Mouse (Mus musculus): ENCODE measurements around the gene 1700029P11Rik. TPM values are rescaled to one million over a fixed set of nuclear protein-coding genes. Genes with fewer than 3 reads are reported as not detected.
A peak's percentile ranks its signal among the peaks of the same experiment; 100 is the strongest.
"Not testable (repeated sequence)": the region's sequence is repeated elsewhere in the genome, so short reads cannot be mapped to it uniquely, and the experiment has no call there.

Gene 1700029P11Rik
- total RNA-seq, 1 experiment from 2014 or later: not detected

DNA sequence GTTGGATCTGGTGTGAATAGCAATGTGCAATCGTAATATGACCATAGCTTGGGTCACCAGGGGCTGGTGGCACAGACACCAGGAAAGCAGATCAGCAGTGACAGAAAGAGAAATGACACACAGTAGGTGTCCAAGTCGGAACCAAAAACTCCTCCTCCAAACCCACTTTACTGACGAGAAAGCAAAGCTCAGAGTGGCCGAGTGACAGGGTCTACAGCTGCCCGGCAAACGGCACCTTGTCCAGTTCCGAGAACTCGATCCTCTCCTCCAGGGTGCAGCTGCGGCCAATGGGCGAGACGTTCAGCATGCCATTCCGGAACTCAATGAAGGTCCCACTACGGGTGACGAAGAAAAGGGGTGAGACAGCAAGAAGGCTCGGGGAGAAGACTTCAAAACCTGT is 24.9 kb upstream of the 1700029P11Rik start:
- no peak for ATAC-seq (replicated peaks; ENCODE audit: low read depth, poor library complexity, severe bottlenecking)

DNA sequence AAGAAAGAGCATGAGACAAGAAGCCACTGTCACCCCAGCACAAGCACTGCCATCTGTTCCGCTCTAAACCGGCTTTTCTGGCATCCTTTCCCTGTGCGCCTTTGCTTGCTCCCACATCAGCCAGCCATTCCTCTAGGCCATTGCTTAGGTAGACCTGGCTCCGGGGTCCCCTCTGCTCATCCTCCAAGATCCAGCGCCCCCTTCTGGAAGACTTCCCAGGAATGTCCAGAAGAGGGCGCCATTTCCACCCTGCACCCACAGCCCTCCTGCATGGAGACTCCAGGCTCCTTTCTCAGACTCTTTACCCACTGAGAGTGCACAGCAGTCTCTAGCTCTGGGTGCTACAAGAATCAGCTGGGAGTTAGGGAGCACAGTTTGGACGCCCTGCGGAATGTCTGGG is 23.9 kb upstream of the 1700029P11Rik start:
- ATAC-seq (replicated peaks; ENCODE audit: low read depth, poor library complexity, severe bottlenecking): peak; percentile 40

DNA sequence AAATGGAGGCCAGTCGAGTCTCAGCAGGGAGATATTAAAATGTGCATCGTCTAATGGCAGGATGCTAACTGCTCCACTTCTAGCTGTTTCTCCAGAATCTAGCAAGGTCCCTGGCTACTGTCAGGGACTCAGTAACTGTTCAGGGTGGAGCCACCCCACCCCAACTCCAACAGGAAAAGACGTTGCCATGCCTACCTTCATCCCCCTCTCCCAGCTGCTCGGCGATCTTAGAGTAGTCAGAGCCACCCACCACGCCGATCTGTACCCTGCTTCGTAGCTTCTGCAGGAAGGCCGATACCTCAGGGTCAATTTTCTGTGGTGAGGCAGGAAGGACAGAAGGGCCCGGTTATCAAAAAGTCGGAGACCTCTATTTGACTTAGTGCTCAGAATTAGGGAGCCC is 22.7 kb upstream of the 1700029P11Rik start:
- ATAC-seq (replicated peaks; ENCODE audit: low read depth, poor library complexity, severe bottlenecking): no peak

DNA sequence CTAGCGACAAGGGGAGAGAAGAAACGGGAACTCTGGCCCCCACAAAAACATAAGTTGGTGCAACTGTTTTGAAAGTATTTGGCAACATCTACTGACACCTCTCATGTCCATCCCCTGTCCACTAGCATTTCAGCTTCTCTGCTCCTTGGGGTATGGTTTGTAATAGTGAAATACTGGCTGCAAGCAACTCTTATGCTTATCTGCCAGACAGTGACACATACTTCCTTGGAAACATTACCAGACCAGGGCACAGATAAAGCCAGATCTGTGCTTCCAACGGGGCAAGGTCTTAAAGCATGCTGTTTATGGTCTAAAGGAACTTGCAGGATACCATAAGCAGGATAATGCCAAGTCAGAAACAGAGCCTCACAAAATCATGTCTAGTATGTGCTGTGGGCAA is 21.4 kb upstream of the 1700029P11Rik start:
- ATAC-seq (replicated peaks; ENCODE audit: low read depth, poor library complexity, severe bottlenecking): no peak

DNA sequence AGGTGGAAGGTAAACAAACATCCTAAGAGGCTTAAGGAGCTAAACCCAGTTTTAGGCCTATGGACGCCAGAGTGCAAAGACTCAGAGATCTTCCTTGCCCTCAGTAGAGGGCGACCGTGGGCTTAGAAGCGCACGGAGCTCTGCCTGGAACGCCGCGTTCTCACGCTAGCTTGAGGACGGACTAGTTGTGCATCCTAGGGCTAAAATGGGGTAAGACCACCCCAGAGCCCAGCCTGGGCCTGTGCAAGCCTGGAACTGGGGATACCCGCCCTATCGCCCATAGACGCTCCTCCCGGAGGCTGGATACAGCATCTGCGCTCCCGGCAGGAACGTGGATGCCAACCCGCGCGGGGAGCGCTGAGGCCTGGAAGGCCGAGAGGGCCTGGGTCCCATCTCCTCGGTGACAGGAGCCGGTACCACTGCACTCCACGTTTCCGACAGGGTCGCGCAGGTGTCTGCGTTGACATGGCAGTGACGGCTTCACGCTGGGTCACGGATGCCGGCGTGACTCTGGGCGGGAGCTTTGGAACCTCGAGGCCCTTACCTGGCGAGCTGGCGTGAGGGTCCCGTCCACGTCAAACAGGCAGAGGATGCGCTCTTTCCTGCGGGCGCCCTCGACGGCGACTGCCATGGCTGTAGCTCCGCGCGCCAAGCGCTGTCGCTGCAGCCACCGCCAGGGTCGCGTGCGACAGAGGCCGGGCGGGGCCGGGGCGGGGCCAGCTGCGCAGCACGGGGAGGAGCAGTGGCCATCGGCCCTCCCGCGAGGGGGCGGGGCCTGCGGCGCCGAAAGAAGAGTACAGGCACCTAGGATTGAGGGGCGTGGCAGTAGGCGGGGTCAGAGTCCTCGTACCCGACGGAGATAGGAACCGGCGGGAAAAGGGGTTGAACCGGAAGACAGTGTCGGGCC is 19.9 kb upstream of the 1700029P11Rik start, which contains the start of gene Pmm1:
Gene Pmm1 (minus strand): TSS at position 760 of the 907 bp plus-strand sequence.
- ATAC-seq (replicated peaks; ENCODE audit: low read depth, poor library complexity, severe bottlenecking): peak; percentile 92

DNA sequence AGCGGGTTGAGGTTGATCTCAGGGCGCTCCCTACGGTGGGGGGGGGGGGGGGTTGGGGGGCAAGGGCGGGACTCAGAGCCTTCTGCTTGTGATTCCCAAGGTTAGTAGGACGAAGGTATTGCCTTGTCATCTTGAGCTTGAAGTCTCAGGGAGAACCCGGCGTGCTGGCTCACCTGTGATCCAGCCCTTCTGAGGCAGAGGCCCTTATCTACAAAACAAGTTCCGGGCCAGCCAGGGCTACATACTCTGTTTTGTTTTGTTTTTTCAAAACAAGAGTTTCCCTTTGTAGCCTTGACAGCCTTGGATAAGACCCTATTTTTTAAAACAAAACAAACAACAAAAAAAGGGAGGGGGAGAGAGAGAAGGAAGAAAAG is 19.3 kb upstream of the 1700029P11Rik start:
- no peak for ATAC-seq (replicated peaks; ENCODE audit: low read depth, poor library complexity, severe bottlenecking)

DNA sequence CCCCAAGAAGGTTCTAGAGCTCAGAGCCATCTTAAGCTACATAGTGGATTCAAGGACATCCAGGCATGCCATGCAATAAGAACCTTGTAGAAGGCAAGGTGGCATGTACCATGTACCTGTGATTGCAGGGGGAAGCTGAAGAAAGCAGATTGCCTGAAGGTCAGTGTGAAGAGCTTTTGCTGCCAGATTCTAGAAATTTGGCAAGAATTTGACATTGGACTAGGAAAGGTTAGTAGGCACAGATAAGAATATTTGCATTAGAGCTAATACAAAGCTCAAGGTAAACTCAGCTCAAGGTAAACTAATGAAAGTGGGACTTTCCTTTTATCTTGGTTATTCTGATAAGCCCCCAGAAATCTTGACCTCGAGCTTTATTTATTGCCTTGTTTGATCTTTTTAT is 16.1 kb upstream of the 1700029P11Rik start:
- ATAC-seq (replicated peaks; ENCODE audit: low read depth, poor library complexity, severe bottlenecking): no peak

DNA sequence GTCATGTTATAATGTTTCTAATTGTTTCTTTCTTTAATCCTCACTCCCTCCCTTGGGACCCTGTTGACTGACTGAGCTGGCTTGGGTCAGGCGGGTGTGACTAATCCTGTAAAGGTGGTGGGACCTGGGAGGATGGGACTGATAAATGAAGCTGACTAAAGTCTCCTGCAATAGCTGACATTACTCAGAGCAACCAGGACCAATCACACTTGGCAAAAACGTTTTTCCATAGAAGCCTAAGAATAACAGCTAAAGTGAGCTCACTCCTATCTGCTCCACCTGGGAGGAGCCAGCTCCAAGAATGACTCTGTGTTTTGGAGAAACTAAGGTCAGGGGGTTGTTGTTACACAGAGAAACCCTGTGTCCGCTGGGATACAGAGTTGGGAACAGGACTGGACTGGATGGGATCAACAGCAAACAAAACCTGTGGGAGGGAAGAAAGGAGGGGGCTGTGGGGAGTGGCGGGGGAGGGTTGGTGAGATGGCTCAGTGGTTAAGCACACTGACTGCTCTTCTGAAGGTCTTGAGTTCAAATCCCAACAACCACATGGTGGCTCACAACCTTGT is 15.3 kb upstream of the 1700029P11Rik start:
- ATAC-seq (replicated peaks; ENCODE audit: low read depth, poor library complexity, severe bottlenecking): no peak

DNA sequence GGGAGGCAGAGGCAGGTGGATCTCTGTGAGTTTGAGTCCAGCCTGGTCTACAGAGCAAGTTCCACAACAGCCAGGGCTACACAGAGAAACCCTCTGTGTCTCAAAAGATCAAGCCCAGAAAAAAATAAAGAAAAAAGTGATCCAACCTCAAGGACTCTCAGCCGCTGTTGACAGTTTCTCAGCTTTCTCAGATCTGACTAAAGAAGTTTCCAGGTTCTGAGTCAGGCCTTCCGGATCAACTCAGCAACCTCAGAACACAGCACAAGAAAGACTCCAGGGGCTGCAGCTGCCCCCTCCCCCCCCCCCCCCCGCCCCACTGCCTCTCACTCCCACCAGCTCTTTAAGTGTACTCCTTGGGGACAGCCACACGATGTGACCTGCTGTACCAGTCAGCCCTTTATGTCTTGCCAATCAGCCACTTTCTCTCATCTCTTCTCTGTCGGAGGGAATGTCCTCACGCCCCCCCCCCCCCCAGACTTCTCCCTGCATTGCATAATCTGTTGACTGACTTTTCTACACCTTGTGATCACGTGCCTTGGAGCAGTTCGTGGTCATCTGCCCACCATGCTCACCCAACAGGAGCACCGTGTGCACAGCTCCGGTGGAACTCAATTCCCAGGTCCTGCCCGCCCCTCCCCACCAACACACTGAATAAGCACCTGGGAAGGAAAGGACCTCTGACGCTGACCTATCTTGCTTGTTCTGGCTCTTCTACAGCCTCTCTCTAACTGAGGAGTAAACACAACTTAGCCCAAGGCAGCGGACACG is 14.1 kb upstream of the 1700029P11Rik start:
- no peak for ATAC-seq (replicated peaks; ENCODE audit: low read depth, poor library complexity, severe bottlenecking)

DNA sequence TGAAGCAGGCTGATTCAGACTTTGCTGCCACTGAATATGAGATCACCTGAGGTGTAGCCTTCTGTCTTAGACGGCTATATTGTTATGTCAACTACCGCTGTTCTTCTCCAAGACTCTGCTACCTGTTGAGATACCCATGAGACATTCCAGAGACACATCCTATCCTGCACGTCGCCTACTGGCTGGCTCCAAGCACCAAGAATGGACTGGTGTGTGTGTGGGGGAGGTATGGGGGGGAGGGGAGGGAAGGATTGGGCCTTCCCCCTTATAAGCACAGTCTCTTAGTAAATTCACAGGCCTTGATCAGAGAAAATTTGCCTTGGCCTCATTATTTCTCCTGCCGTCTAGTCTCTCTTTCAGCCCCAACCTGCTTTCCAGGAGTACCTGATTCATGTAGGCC is 12.5 kb upstream of the 1700029P11Rik start:
- no peak for ATAC-seq (replicated peaks; ENCODE audit: low read depth, poor library complexity, severe bottlenecking)

DNA sequence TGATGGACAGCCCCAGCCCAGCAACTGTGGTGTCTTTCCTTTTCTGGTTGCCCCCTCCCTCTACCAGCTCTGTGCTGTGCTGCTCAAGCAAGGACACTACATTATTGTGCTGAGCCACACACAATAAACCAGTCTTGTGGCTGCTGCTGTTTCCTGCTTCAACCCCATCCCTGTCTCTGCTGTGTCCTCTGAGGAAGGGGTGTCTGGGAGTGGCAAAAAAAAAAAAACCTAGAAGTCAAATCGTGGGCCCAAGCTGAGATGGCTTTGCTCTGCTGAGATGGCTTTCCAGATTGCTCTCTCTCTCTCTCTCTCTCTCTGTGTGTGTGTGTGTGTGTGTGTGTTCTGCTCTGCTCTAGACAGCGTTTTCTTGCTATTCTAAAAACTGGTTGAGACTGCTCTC is 11.9 kb upstream of the 1700029P11Rik start:
- ATAC-seq (replicated peaks; ENCODE audit: low read depth, poor library complexity, severe bottlenecking): 0 out of 2 replicates have a peak, but pooled peaks have one; percentile 29

DNA sequence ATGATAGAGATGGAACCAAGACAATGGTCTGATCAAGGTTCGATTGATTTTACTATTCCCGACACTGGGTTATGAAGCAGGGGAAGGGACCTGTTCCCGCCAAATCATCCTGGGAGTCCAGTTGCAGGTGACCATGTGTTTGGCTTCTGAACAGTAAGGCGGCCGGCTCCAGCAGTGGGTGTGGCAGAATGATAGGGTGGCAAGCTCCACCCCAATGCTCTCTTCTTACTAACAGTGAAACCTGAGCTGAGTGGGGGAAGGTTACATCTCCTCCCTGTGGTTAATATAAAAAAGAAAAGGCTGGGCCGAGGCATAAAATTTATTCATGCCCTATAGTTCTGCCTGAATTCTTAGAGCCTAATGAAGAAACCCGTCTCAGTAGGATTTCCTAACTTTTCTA is 11.2 kb upstream of the 1700029P11Rik start:
- no peak for ATAC-seq (replicated peaks; ENCODE audit: low read depth, poor library complexity, severe bottlenecking)

DNA sequence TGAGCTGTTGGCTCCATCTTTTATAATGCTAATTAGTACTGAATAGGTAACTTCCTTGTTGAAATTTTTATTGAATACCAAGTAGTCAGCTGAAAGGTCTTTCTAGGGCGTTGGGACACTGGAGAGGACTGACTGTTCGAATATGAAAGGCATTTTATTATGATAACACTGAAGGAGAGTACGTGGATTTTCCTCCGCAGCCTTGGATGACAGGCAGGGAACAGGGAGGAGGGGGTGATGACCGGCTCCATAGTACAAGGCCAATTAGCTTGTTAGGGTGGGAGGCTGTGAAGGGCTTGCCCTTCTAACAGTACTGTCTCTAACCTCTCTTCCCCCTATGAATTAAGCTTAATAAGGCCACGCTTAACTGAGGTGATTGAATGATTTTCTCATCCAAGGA is 10.7 kb upstream of the 1700029P11Rik start:
- ATAC-seq (replicated peaks; ENCODE audit: low read depth, poor library complexity, severe bottlenecking): not testable (repeated sequence)

DNA sequence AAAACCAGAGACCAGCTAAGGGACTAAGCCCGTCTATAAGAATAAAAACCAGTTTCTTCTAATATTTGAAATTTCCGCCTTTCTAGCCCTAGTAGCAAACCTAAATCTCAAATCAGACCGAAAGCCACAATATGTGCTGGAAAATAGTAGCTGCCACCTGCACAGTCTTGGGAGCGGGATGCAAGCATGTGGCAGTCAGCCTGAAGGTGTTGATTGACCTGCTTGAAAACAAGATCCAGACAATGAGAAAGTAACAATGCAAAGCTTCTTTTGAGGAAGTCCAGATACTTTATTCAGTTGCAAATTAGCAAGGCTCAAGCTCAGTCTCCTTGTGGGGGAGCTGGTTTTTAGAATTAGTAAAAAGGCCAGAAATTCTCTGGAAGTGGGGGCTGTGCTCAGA is 9.8 kb upstream of the 1700029P11Rik start:
- ATAC-seq (replicated peaks; ENCODE audit: low read depth, poor library complexity, severe bottlenecking): not testable (repeated sequence)

DNA sequence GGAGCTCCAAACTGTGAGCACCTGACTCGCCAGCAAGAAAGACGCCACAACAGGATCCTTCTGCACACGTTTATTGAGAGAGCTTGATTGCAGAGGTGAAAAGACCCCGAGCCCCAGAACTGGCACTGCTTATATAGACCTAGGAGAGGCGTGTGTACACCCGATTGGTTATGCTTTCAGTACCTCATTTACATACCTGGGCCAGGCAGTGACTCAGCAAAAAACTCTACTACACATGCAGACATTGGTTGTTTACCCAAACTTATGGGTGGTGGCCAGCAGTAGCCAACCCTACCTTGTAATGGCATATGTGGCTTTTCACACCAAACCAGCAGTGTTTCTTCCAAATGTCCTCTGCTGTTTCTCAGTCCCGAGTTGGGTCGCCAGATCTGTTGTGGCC is 5.2 kb upstream of the 1700029P11Rik start:
- ATAC-seq (replicated peaks; ENCODE audit: low read depth, poor library complexity, severe bottlenecking): not testable (repeated sequence)

DNA sequence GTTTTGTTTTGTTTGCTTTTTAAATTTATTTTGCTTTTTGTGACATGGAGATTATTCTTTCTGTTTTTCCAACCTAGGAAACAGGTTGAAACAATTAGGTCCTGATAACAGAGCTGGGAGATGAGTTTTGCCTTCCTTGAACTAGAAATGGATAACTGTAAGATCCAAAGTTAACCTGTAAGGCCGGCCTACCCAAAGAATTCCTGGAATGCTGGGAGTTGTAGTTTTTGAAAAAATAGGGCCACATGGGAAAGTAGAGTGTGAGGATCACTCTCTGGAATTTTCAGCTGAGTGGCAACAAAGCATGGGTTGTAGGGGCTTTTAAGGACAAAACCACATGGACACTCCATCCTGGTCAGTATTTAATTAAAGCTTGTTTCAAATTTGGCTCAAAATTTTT is 1.8 kb downstream of the 1700029P11Rik start:
- ATAC-seq (replicated peaks; ENCODE audit: low read depth, poor library complexity, severe bottlenecking): no peak

DNA sequence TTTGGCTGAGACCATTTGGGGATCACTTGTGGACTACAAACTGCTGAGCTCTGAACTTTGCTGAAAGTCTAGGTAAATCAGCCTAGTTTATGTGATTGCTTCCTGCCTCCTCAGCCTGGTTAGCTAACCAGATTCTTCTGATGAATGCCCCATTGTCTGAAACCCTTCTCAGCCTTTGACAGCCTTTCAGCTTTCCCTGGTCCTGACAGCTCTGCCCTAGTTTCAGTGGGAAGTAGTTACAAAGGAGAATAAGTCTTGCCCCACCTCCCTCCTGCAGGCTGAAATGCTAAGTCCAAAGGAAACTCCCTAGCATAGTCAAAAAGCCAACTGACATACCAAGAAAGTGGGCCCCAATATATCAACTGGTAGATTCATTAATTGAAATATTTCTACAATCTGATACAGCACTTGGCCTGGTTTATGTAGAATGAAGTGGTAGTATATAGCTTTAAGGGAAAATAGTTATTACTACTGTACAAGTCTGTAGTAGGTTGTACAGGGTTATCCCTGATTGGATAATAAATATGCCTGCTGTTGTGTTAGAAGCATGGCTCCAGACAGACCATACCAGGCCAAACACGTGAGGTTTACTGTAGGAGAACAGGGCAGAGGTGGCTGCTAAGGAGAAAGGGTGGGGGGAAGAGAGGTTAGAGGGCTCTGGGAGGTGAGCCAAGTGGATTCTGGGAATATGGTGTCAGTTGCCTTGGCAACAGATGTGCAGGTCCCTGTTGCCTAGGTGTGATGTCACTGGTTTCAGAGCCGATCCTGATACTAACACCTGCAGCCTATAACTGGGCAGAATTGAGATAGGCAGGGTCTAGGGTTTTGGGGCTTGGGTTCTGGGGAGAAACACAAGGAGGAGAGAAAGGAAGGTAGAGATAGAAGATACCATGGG is 5.2 kb downstream of the 1700029P11Rik start:
- ATAC-seq (replicated peaks; ENCODE audit: low read depth, poor library complexity, severe bottlenecking): no peak

DNA sequence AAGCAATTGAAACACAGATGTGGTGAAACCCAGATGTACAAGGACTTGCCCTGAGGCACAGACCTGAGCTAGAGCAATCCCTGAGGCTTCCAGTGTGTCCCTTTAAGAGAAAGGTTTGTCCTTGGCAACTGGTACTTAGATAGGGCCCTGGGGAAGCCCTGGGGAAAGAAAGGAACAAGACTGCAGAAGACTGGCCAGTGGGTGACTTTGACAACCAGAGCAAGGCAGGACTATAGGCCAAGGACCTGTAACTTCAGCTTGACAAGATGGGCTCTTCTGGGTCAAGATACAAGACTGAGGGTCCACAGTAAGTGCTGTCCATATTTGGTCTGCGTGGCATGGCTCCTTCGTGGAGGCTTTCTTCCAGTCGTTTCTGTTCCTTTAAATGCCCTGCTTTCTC is 7.3 kb downstream of the 1700029P11Rik start, which contains the start of gene Xrcc6:
Gene Xrcc6 (plus strand): TSS at position 190 of the 400 bp plus-strand sequence.
- no peak for ATAC-seq (replicated peaks; ENCODE audit: low read depth, poor library complexity, severe bottlenecking)

DNA sequence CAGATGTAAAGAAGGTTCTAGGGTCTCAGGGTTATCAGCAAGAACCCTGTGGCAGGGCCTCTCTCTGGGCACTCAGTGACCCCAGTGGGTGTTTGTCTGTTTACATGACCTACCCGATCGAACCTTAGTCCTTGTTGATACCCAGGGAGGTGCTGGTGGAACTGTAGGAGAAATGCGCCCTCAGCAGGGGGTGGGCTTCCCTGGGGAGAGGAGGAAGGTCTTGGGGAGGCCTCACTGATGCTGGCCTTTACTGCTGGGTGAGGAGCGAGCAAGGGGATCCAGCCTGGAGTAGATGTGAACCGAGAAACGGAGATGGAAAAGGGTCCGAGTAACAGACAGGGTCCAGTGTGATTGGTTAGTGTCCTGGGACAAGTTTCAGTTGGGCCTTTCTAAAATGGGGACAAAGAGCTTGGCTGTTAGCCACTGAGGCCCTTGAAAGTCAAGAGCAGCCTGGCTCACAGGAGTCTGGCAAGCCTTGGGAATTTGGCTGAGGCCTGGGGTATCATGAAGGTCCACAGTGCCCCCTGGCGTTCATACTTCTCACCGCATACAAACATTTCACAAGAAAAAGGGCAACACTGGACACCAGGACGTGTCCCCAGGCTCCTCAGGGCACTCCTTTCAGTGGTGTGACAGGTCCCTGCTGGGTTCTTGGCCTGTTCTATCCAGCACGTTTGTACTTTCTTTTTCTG is 9.2 kb downstream of the 1700029P11Rik start:
- ATAC-seq (replicated peaks; ENCODE audit: low read depth, poor library complexity, severe bottlenecking): peak; percentile 84
